Mouse (Mus musculus): ENCODE results near the gene Cdc123.

DNA sequence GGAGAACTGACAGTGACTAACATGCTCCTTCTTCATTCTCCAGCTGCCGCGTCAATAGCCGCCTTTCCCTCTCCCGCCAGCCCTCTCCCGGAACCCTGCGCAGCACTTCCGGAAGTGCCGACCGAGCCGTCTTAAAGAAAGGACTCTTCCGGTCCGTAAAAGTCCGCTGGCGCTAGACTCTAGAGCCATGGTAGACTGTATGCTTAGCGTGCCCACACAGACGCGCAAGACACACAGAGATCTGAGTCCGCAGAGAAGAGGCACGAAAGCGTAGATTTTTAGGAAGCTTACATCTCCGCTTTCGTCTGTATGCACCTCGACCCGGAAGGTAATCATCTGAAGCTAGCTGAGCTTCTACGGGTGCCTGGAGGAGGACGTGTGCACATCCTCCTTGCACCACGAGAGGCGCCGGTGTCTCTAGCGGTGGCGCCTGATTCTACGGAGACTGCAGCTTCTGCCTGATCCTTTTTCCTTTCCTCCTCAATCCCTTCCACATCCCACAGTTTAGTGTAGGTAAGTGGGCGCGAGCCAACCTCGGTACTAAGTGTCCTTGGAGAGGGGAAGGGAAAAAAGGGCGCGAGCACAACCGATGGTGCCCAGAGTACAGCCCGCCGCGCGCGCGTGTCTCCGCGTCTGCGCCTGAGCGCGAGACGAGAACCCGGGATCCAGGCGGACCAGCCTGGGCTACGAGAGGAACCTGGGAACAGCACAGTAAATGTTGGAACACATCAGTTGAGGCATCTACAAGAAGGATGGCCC is at the start of gene Cdc123, which contains the start of gene Nudt5:
- no peak for TF ChIP-seq GATA1 (IDR thresholded peaks at IDR 0.05; ENCODE audit: borderline replicate concordance, low read length)
- peak; percentile 40; the same call in 1 of the 2 replicates for TF ChIP-seq CTCF (IDR thresholded peaks at IDR 0.05; ENCODE audit: low read depth, low read length)
- TF ChIP-seq TAL1 (conservative IDR thresholded peaks at IDR 0.05; ENCODE audit: low read depth, low read length) = no peak
